Mouse (Mus musculus): ENCODE measurements around the gene Tmem115.
A peak's percentile ranks its signal among the peaks of the same experiment; 100 is the strongest.

Tmem115 gene

GRCm38 (mm10) chr9:107533791-107534407 is at the start of gene Tmem115:
Gene Tmem115, plus strand, starts transcription at chr9:107533945.
- DNase-seq (ENCODE audit: low read depth): peak; percentile 97

- DNase-seq (ENCODE audit: low read depth): no peak
Observed at GRCm38 (mm10) chr9:107484302-107484701, 49.4 kb upstream of the Tmem115 start.

- no peak for DNase-seq (ENCODE audit: low read depth)
Observed at GRCm38 (mm10) chr9:107484766-107485165, 49.0 kb upstream of the Tmem115 start.

GRCm38 (mm10) chr9:107486086-107486485 is 47.7 kb upstream of the Tmem115 start:
- no peak for DNase-seq (ENCODE audit: low read depth)

GRCm38 (mm10) chr9:107486507-107487225 is 47.1 kb upstream of the Tmem115 start:
- DNase-seq (ENCODE audit: low read depth): no peak

- DNase-seq (ENCODE audit: low read depth): no peak
Observed at GRCm38 (mm10) chr9:107490146-107490545, 43.6 kb upstream of the Tmem115 start.

- DNase-seq (ENCODE audit: low read depth): no peak
Observed at GRCm38 (mm10) chr9:107490625-107491024, 43.1 kb upstream of the Tmem115 start.

GRCm38 (mm10) chr9:107493511-107493910 is 40.2 kb upstream of the Tmem115 start:
- peak; percentile 9 for DNase-seq (ENCODE audit: low read depth)

- no peak for DNase-seq (ENCODE audit: low read depth)
Observed at GRCm38 (mm10) chr9:107494238-107494637, 39.5 kb upstream of the Tmem115 start.

GRCm38 (mm10) chr9:107496359-107496758 is 37.4 kb upstream of the Tmem115 start:
- DNase-seq (ENCODE audit: low read depth): no peak

- DNase-seq (ENCODE audit: low read depth): no peak
Observed at GRCm38 (mm10) chr9:107500708-107501286, 32.9 kb upstream of the Tmem115 start.

- no peak for DNase-seq (ENCODE audit: low read depth)
Observed at GRCm38 (mm10) chr9:107502131-107502846, 31.5 kb upstream of the Tmem115 start.

- DNase-seq (ENCODE audit: low read depth): no peak
Observed at GRCm38 (mm10) chr9:107504662-107505537, 28.8 kb upstream of the Tmem115 start.

- DNase-seq (ENCODE audit: low read depth): no peak
Observed at GRCm38 (mm10) chr9:107508266-107508665, 25.5 kb upstream of the Tmem115 start.

- DNase-seq (ENCODE audit: low read depth): no peak
Observed at GRCm38 (mm10) chr9:107510384-107511100, 23.2 kb upstream of the Tmem115 start.

- DNase-seq (ENCODE audit: low read depth): no peak
Observed at GRCm38 (mm10) chr9:107511436-107511835, 22.3 kb upstream of the Tmem115 start.

GRCm38 (mm10) chr9:107512326-107512725 is 21.4 kb upstream of the Tmem115 start:
- DNase-seq (ENCODE audit: low read depth): no peak

GRCm38 (mm10) chr9:107514303-107514955 is 19.3 kb upstream of the Tmem115 start:
- peak; percentile 25 for DNase-seq (ENCODE audit: low read depth)

- no peak for DNase-seq (ENCODE audit: low read depth)
Observed at GRCm38 (mm10) chr9:107520331-107520730, 13.4 kb upstream of the Tmem115 start.

GRCm38 (mm10) chr9:107521190-107521589 is 12.6 kb upstream of the Tmem115 start:
- no peak for DNase-seq (ENCODE audit: low read depth)

Data from fibroblast of lung, adult 2 months (primary cell).